Mouse (Mus musculus): ENCODE results near the gene Utp3.
"Not testable (repeated sequence)": the region's sequence is repeated elsewhere in the genome, so short reads cannot be mapped to it uniquely, and the experiment has no call there.

The Utp3 gene

GRCm38 (mm10) chr5:88554086-88554886 is at the start of gene Utp3:
Gene Utp3 (plus strand): TSS chr5:88554462.
- in situ Hi-C loops (cut with MboI, MseI), result loop anchor here (25.0 kb wide), 1 partner anchor 1742 kb away; the partner anchor contains the start of gene Ythdc1

- in situ Hi-C loops (cut with MboI, MseI), result no loop called here
Observed at GRCm38 (mm10) chr5:88508555-88508954, 45.7 kb upstream of the Utp3 start.

GRCm38 (mm10) chr5:88508990-88509389 is 45.3 kb upstream of the Utp3 start:
- in situ Hi-C loops (cut with MboI, MseI), result no loop called here

- in situ Hi-C loops (cut with MboI, MseI), result loop anchor here (10.0 kb wide), 1 partner anchor 136 kb away; no protein-coding TSS in a partner anchor
Observed at GRCm38 (mm10) chr5:88519232-88519631, 35.0 kb upstream of the Utp3 start.

- in situ Hi-C loops (cut with MboI, MseI), result no loop called here
Observed at GRCm38 (mm10) chr5:88527657-88528056, 26.6 kb upstream of the Utp3 start, which contains the start of gene Jchain. Gene Jchain (minus strand): TSS chr5:88527891.

GRCm38 (mm10) chr5:88530908-88531307 is 23.4 kb upstream of the Utp3 start:
- in situ Hi-C loops (cut with MboI, MseI), result no loop called here

GRCm38 (mm10) chr5:88534697-88535096 is 19.6 kb upstream of the Utp3 start:
- in situ Hi-C loops (cut with MboI, MseI), result no loop called here

GRCm38 (mm10) chr5:88540845-88541244 is 13.4 kb upstream of the Utp3 start:
- in situ Hi-C loops (cut with MboI, MseI), result no loop called here

- in situ Hi-C loops (cut with MboI, MseI), result no loop called here
Observed at GRCm38 (mm10) chr5:88542651-88543282, 11.5 kb upstream of the Utp3 start.

GRCm38 (mm10) chr5:88544411-88544810 is 9.9 kb upstream of the Utp3 start:
- in situ Hi-C loops (cut with MboI, MseI), result not testable (repeated sequence)

GRCm38 (mm10) chr5:88545536-88545935 is 8.7 kb upstream of the Utp3 start:
- in situ Hi-C loops (cut with MboI, MseI), result no loop called here

- in situ Hi-C loops (cut with MboI, MseI), result loop anchor here (25.0 kb wide), 1 partner anchor 1741 kb away; the partner anchor contains the start of gene Ythdc1
Observed at GRCm38 (mm10) chr5:88553271-88554085, 784 bp upstream of the Utp3 start.

GRCm38 (mm10) chr5:88558991-88559390 is 4.7 kb downstream of the Utp3 start:
- in situ Hi-C loops (cut with MboI, MseI), result loop anchor here (25.0 kb wide), 1 partner anchor 1747 kb away; the partner anchor contains the start of gene Ythdc1

GRCm38 (mm10) chr5:88561080-88561814 is 7.0 kb downstream of the Utp3 start:
- in situ Hi-C loops (cut with MboI, MseI), result loop anchor here (25.0 kb wide), 1 partner anchor 1749 kb away; the partner anchor contains the start of gene Ythdc1

GRCm38 (mm10) chr5:88562863-88563780 is 8.9 kb downstream of the Utp3 start:
- in situ Hi-C loops (cut with MboI, MseI), result loop anchor here (25.0 kb wide), 1 partner anchor 1751 kb away; the partner anchor contains the start of gene Ythdc1

- in situ Hi-C loops (cut with MboI, MseI), result loop anchor here (25.0 kb wide), 1 partner anchor 1752 kb away; the partner anchor contains the start of gene Ythdc1
Observed at GRCm38 (mm10) chr5:88564501-88565147, 10.4 kb downstream of the Utp3 start, which contains the start of gene Rufy3. Gene Rufy3 (plus strand): TSS chr5:88565040.

GRCm38 (mm10) chr5:88565148-88566033 is 11.1 kb downstream of the Utp3 start:
- in situ Hi-C loops (cut with MboI, MseI), result loop anchor here (25.0 kb wide), 1 partner anchor 1753 kb away; the partner anchor contains the start of gene Ythdc1
